Mouse (Mus musculus): ENCODE results near the gene Fos.

Fos gene

DNA sequence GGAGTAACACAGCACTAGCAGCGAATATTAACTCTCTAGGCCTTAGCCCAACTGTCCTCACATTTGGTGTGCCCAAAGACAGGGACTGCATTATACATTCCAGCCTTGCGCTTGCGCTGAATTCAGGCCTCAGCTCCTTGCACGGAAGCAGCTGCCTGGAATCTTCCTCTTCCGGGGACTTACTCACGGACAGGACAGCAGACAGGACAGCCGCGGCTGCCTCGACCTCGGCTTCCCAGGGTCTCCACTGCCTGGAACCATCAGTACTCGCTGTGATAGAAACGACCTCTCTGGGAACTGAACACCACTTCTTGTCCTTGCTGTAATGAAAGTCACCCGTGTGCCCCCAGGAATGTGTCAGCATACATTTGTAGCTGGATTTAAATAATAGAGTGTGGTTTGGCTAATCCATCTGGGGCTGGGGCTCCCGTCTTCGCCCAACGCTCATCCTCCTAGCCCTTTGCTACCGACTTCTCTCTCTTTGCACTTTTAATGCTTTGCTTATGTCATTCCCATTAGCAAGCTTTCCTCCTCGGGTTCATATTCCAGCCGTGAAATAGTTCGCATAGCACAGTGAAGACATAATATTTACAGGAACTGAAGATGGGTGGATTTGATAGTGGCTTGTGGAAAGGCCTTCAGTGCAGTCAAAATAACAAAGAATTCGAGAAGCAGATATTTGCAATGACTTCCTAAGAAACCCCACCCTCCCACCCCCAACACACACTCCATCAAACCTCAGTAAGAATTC is 11.6 kb upstream of the Fos start:
- peak in 1 of 2 experiments; percentile 43 for DNase-seq

DNA sequence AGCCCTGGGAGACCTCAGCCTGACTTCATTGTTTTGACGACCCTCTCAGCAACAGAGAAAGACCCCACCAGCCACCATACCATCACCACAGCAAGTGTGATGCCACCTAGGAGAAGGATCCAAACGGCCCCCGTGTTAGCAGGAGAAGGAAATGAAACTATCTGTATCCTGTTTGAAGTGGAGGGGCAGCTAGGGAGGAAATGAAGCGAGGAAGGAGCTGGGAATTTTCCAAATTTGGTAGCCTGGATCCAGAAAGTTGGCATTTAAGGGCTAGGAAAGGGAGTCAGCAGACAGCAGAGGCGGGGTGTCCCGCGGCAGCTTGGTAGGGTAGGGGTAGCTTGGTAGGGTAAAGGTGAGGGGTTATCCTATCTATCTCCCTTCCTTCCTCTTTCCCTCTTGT is 10.9 kb upstream of the Fos start:
- DNase-seq, result peak; percentile 35 to 50

- DNase-seq, result no peak
Observed at GRCm38 (mm10) chr12:85464431-85464830, 9.3 kb upstream of the Fos start.

GRCm38 (mm10) chr12:85464902-85465301 is 8.8 kb upstream of the Fos start:
- peak in 1 of 2 experiments; percentile 26 for DNase-seq

DNA sequence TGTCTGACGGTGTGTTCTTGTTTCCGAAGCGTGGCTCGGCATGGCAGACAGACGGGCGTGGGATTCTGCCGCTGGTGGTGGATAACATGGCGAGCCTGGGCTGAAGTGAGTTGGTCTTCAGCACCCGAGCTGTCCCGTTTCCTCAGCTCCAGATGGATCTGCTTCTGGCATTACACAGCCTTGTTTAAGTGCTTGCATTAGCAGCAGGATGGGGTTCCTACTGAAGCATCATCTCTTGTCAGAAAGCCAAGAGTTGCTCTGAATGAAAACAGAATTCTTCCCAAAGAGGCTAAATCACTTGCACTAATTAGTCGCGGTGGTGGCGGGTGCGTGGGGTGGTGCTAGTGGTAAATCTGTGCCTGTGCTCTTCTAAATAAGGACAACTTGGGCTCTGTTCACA is 5.8 kb upstream of the Fos start:
- peak in 1 of 2 experiments; percentile 28 for DNase-seq

- peak in 1 of 2 experiments; percentile 46 for DNase-seq
Observed at GRCm38 (mm10) chr12:85468666-85469065, 5.0 kb upstream of the Fos start.

- DNase-seq, result peak; percentile 72 to 90
Observed at GRCm38 (mm10) chr12:85471920-85472655, 1.6 kb upstream of the Fos start.

- DNase-seq, result no peak
Observed at GRCm38 (mm10) chr12:85472656-85473410, 857 bp upstream of the Fos start.

DNA sequence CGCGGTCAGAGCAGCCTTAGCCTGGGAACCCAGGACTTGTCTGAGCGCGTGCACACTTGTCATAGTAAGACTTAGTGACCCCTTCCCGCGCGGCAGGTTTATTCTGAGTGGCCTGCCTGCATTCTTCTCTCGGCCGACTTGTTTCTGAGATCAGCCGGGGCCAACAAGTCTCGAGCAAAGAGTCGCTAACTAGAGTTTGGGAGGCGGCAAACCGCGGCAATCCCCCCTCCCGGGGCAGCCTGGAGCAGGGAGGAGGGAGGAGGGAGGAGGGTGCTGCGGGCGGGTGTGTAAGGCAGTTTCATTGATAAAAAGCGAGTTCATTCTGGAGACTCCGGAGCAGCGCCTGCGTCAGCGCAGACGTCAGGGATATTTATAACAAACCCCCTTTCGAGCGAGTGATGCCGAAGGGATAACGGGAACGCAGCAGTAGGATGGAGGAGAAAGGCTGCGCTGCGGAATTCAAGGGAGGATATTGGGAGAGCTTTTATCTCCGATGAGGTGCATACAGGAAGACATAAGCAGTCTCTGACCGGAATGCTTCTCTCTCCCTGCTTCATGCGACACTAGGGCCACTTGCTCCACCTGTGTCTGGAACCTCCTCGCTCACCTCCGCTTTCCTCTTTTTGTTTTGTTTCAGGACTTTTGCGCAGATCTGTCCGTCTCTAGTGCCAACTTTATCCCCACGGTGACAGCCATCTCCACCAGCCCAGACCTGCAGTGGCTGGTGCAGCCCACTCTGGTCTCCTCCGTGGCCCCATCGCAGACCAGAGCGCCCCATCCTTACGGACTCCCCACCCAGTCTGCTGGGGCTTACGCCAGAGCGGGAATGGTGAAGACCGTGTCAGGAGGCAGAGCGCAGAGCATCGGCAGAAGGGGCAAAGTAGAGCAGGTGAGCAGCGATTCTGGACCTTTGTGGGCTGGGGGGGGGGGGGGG is 875 bp downstream of the Fos start:
- DNase-seq, result peak; percentile 29 to 69

DNA sequence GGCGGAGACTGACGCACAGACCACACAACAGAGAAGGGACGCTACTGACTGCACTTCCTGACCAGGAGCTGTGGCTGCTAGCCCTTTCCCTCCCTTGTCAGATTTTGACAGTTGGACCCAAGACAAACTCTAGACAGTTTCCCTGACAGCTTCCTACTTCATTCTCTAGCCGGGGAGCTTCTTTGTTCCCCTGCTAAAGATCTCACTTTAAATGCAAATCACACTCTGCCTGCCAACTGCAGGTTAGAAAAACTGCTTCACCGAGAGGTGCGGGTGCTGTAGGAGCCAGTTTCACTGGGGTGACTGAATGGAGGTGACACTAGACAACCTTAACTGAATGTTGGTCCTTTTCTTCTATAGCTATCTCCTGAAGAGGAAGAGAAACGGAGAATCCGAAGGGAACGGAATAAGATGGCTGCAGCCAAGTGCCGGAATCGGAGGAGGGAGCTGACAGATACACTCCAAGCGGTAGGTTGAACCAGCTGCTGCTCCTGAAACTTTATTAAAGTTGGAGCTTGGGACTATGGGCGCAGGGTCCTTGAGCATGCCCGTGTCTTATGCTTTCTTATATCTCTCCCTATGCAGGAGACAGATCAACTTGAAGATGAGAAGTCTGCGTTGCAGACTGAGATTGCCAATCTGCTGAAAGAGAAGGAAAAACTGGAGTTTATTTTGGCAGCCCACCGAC is 1.7 kb downstream of the Fos start:
- peak in 1 of 2 experiments; percentile 33 for DNase-seq

GRCm38 (mm10) chr12:85475920-85476828 is 2.5 kb downstream of the Fos start:
- DNase-seq, result peak in 1 of 2 experiments; percentile 35

GRCm38 (mm10) chr12:85477219-85477618 is 3.5 kb downstream of the Fos start:
- DNase-seq, result no peak

GRCm38 (mm10) chr12:85477804-85478203 is 4.1 kb downstream of the Fos start:
- DNase-seq, result peak in 1 of 2 experiments; percentile 19

DNA sequence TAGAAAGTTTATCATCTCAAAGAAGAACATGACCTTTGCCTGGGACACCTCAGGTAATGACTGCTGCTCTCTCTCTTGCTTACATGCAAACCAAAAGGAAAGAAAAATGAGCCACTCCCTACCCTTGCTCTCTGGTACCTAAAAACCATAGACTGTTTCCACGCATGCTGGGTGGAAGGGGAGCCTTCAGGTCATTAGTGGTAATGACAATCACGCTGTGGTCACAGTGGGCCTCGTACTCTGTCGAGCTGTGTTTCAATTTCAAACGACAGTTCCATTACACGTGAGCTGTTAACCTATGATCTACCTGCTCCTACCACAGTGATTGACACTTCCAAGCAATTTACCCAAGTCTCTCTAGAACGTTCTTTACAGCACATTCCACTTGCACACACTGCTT is 5.0 kb downstream of the Fos start:
- DNase-seq, result no peak

- DNase-seq, result peak in 1 of 2 experiments; percentile 28
Observed at GRCm38 (mm10) chr12:85479190-85479589, 5.5 kb downstream of the Fos start.

DNA sequence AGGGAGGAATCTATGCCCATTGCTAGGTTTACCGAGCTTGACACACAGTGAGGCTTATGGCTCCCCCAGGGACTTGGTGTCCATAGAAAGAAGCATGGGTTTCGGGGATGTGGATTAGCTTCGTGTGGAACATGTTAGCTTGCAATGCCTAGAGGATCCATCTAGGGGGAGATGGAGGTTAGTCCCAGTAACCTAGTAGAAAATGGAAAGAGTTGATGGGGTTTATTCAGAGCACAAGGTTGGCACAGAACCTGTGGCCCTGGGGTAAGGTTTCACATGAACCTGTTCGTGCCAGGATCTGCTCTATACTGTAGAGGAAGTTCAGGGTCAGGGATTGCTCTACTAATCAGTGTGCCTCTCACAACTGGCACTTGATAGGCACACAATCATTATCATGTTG is 9.5 kb downstream of the Fos start:
- peak in 1 of 2 experiments; percentile 28 for DNase-seq

DNA sequence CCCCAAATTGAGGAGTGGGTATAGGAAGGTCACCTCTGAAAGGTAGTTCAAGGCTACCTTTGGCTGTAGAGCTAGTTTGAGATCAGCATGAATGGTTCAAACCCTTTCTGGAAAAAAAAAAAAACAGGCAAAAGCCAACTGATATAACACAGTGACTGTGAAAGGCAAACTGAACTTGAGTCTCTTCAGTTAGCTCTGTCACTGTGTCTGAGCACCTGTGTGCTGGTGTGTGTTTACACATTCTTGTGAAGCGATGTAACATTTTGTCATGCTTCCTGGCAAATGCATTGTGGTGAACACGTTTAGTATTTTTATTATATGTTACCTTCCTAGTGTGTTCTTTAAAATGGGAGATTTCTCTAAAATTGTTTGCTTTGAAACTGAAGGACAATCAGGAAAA is 11.0 kb downstream of the Fos start:
- DNase-seq, result no peak

GRCm38 (mm10) chr12:85485890-85486765 is 12.4 kb downstream of the Fos start:
- peak; percentile 96 to 97 for DNase-seq

DNA sequence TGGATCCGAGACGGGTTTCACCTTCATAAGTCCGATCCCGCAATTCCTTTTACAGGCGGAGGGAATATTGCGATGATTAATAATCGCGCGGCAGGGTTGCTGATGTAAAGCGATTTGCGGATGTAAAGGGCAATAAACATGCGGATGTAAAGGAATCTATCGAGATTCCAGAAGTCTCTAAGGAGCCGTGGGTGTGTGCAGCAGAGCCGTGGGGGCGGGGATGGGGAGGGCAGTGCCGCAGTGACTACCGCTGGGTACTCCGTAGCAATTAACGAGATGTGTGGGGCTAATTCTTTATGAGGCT is 13.0 kb downstream of the Fos start:
- DNase-seq, result peak; percentile 25 to 49
